Mouse (Mus musculus) hindbrain, embryonic 16.5 days (tissue): ENCODE measurements around the gene Gm11937. TPM values are rescaled to one million over a fixed set of nuclear protein-coding genes. Genes with fewer than 3 reads are reported as not detected.
"Not testable (repeated sequence)": the region's sequence is repeated elsewhere in the genome, so short reads cannot be mapped to it uniquely, and the experiment has no call there.

Experiments
- ATAC-seq: fragments of 200-750 bp; cut with Nextera tagmentation; 2 replicates; pipeline ENCODE4 v1.8.0; 2017; ENCODE audit warnings: moderate TSS enrichment, moderate library complexity
- H3K27ac ChIP-seq: fragments of 300-500 bp; sonication (generic); 2 replicates; pipeline ENCODE4 v1.5.1; 2014; ENCODE audit warnings: low read depth, mild to moderate bottlenecking, control low read depth, low read length, moderate library complexity
- H3K27me3 ChIP-seq: fragments of 300-500 bp; sonication (generic); replicated peaks from 2 replicates; pipeline ENCODE4 v1.6.1; 2014; ENCODE audit warnings: low read length; ENCODE audit not compliant: control insufficient read depth, insufficient read depth
- H3K36me3 ChIP-seq: fragments of 300-500 bp; sonication (generic); 2 replicates; pipeline ENCODE4 v1.6.1; 2014; ENCODE audit warnings: mild to moderate bottlenecking, low read length, moderate library complexity, mixed read lengths; ENCODE audit not compliant: control insufficient read depth, insufficient read depth
- H3K4me1 ChIP-seq: fragments of 300-500 bp; sonication (generic); 2 replicates; pipeline ENCODE4 v1.6.1; 2014; ENCODE audit warnings: low read depth, low read length; ENCODE audit not compliant: control insufficient read depth, insufficient read depth
- H3K4me2 ChIP-seq: fragments of 300-500 bp; sonication (generic); 2 replicates; pipeline ENCODE4 v1.6.1; 2014; ENCODE audit warnings: mild to moderate bottlenecking, low read length, control low read depth, moderate library complexity
- H3K4me3 ChIP-seq: fragments of 300-500 bp; sonication (generic); 2 replicates; pipeline ENCODE4 v1.5.1; 2014; ENCODE audit warnings: mild to moderate bottlenecking, low read length, control low read depth, moderate library complexity
- H3K9ac ChIP-seq: fragments of 300-500 bp; sonication (generic); 2 replicates; pipeline ENCODE4 v1.6.1; 2014; ENCODE audit warnings: low read depth, mild to moderate bottlenecking, control low read depth, low read length, moderate library complexity
- H3K9me3 ChIP-seq: fragments of 300-500 bp; sonication (generic); 2 replicates; pipeline ENCODE4 v1.6.1; 2014; ENCODE audit warnings: mild to moderate bottlenecking, low read length, moderate library complexity; ENCODE audit not compliant: control insufficient read depth
- WGBS: fragments of 180-500 bp; shearing (Covaris S2); extraction: QIAGEN DNeasy Blood & Tissue Kit; methylation state at CpG from one replicate; pipeline ENCODE4 v1.1.7; 2014; 5-methylcytosine and 5-hydroxymethylcytosine counted together
- polyA plus RNA-seq: library from polyadenylated mRNA; unstranded; fragments of >200 nt; fragmentation: Nextera tagmentation; extraction: Ambion mirVana; gene quantifications from 2 replicates; pipeline ENCODE4 v1.2.1, GENCODE M21; 2015

The Gm11937 gene
- polyA plus RNA-seq = not detected in 2 replicates

DNA sequence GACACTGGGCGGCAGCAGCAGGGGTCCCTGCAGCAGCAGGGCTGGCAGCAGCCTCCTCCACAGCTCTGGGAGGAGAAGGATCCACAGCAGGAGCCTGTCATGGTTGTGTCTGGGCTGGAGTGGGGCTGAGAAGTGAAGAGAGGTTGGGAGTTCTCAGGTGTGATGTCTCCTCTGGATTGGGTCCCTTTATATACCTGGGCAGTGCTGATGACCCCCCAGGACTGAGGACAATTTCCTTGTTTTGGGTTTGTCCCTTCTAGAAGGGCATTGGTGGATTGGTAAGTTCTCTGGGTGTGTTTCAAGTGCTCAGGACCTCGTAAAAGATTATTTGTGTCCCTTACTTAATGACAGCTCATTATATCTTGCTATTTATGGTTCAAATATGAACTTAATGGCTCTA, at the start of gene Gm11937:
Gene Gm11937 (minus strand): TSS at position 101 of the 400 bp plus-strand sequence.
- not testable (repeated sequence) for H3K4me1 ChIP-seq, H3K4me3 ChIP-seq, H3K4me2 ChIP-seq, ATAC-seq, H3K27me3 ChIP-seq, H3K9ac ChIP-seq, H3K27ac ChIP-seq, H3K9me3 ChIP-seq, H3K36me3 ChIP-seq
- WGBS = 85% methylated on average over 1 of the region's 2 CpGs

DNA sequence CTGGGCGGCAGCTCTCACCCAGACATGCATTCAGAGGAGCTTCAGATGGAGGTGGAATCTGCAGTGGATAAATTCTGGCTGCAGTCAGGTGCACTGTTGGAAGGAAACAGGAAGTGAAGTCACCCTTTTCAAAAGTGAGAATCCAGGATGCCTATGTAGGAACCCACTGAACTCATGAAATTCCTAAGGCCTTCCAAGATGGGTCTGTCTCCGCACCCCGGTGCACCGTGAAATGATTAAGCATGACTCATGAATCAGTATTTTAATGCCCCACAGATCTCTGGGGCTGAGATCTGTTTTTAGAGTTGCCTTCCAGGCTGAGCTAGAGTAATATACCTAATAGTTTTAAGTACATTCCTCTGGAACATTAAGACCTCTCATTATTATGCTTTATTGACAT, 49.3 kb upstream of the Gm11937 start:
- Histone ChIP-seq H3K9ac (no peak overlapping the region), H3K4me2 (no peak overlapping the region), H3K27me3 (no peaks in the 10 kb centered on the region), H3K4me3 (no peak overlapping the region), H3K4me1 (no peaks in the 10 kb centered on the region), H3K27ac (no peak overlapping the region), H3K9me3 (no peaks in the 10 kb centered on the region), H3K36me3 (no peaks in the 10 kb centered on the region)
- ATAC-seq = no peak
- WGBS = 96% methylated on average over 4 of the region's 4 CpGs

DNA sequence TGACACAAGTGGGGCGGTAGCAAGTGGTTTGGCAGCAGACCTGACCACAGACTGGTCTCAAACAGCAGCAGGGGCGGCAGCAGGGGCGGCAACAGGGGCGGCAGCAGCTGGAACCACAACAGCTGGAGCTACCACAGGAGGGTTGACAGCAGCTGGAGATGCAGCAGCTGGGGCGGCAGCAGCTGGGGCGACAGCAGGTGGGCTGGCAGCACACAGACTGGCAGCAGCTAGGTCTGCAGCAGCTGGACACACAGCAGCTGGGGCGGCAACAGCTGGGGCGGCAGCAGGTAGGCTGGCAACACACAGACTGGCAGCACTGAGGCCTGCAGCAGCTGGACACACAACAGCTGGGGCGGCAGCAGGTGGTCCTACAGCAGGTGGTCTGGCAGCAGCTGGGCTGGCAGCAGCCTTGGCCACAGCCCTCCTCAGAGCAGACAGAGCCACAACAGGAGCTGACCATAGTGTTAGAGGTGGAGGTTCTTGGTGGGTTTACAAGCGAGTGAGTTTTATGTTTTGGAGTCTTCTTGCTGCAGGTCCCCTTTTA, 48.5 kb upstream of the Gm11937 start, which contains the start of gene Gm11563:
Gene Gm11563 (minus strand): TSS at position 494 of the 544 bp plus-strand sequence.
- WGBS = 72% methylated on average over 10 of the region's 10 CpGs
- not testable (repeated sequence) for H3K4me2 ChIP-seq

DNA sequence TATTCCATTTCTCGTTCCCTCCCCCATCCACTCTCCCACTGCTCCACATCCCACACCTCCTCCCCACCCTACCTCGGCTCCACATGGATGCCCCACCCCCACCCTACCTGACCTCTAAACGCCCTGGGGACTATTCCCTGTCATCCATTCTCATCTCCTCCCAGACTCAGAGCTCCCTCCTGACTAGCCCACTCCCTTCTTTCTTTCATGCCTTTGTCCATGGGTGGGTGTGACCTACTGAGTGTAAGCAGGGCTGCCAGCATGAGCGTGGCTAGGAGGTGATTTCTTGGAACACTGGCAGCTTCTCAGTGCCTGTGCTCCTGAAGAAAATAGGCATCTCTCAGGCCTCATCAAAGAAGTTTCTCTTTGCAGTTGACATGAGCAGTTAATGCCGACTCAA, 47.1 kb upstream of the Gm11937 start:
- 46% methylated on average over 5 of the region's 5 CpGs for WGBS
- no peaks in the 10 kb centered on the region for H3K9me3 ChIP-seq
- no peak overlapping the region for H3K27ac ChIP-seq
- no peak overlapping the region for H3K4me2 ChIP-seq
- H3K4me1 ChIP-seq = no peaks in the 10 kb centered on the region
- no peak for ATAC-seq
- no peaks in the 10 kb centered on the region for H3K36me3 ChIP-seq
- no peaks in the 10 kb centered on the region for H3K27me3 ChIP-seq
- H3K4me3 ChIP-seq = no peak overlapping the region
- no peak overlapping the region for H3K9ac ChIP-seq

More for the DNA sequence above, 48.5 kb upstream of the Gm11937 start, which contains the start of gene Gm11563:
- not testable (repeated sequence) for H3K9ac ChIP-seq, ATAC-seq, H3K4me3 ChIP-seq, H3K36me3 ChIP-seq, H3K9me3 ChIP-seq, H3K27ac ChIP-seq, H3K27me3 ChIP-seq, H3K4me1 ChIP-seq

DNA sequence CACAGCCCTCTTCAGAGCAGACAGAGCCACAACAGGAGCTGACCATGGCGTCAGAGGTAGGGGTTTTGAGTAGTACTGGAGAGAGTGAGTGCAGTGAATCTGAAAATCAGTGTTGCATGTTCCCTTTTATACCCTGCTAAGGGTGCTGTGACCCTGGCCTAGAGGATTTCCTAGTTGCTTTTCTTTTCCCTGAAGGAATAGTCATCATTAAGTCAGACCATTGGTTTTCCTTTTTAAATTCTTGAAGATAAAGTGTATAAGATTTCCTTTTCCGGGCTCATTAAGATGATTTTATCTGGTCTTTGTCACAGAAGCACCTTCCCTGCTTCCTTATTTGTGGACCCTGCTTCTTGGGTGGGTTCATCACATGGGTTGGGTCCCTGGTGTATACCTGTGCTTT, 40.1 kb upstream of the Gm11937 start, which contains the start of gene Gm11555:
Gene Gm11555 (minus strand): TSS at position 101 of the 400 bp plus-strand sequence.
- Histone ChIP-seq H3K4me3 (no peak within 1 kb of the TSS), H3K27me3 (no peaks in the 10 kb centered on the region), H3K36me3 (no peaks in the 10 kb centered on the region), H3K27ac (no peak within 1 kb of the TSS), H3K4me1 (no peaks in the 10 kb centered on the region), H3K9me3 (no peaks in the 10 kb centered on the region), H3K4me2 (no peak within 1 kb of the TSS), H3K9ac (no peak within 1 kb of the TSS)
- no peak for ATAC-seq
- 77% methylated on average over 2 of the region's 2 CpGs for WGBS

DNA sequence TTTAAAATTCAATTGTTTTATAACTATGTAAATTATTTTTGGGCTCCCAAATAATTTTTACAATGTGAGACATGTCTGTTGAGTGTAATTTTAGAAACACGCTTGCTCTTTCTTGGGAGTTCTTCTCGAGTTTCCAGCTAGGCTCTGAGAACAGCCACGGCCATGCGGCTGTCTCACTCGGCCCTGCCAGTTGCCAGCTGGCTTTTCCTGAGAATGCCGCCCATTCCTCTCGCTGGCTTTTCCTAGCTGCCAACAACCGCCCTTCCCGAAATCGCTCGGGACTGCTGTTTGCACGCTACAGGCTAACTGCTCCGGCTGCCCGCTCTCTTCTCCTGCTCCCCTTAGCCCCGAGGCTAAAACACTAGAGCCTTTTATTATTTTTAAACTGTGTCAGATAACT, 36.5 kb upstream of the Gm11937 start:
- no peak overlapping the region for H3K27ac ChIP-seq
- no peaks in the 10 kb centered on the region for H3K27me3 ChIP-seq
- H3K4me3 ChIP-seq = no peak overlapping the region
- WGBS = 85% methylated on average over 15 of the region's 15 CpGs
- H3K9ac ChIP-seq = no peak overlapping the region
- no peaks in the 10 kb centered on the region for H3K36me3 ChIP-seq
- no peaks in the 10 kb centered on the region for H3K4me1 ChIP-seq
- no peak for ATAC-seq
- H3K4me2 ChIP-seq = no peak overlapping the region
- H3K9me3 ChIP-seq = no peaks in the 10 kb centered on the region

DNA sequence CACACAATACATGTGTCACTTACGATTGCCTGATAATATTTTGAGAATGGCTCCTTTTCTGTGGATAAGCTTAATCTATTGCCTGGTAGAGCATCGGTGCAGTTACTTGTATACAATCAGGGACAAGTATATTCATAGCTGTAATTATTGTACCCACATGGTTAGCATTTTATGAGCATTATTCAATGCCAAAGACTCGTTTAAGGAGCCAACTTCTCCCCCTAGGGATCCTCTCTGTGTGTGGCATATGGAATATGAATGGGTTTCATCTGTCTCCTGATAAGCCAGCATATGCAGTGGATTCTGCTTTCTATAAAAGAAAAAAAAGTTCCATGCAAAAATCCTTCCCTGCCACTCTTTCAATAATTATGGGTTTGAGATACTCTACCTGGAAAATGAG, 34.4 kb upstream of the Gm11937 start:
- Histone ChIP-seq H3K4me2 (no peak overlapping the region), H3K27ac (no peak overlapping the region), H3K4me1 (no peaks in the 10 kb centered on the region), H3K27me3 (no peaks in the 10 kb centered on the region), H3K4me3 (no peak overlapping the region), H3K9me3 (no peaks in the 10 kb centered on the region), H3K9ac (no peak overlapping the region), H3K36me3 (no peaks in the 10 kb centered on the region)
- no peak for ATAC-seq
- WGBS = 51% methylated on average over 3 of the region's 3 CpGs

DNA sequence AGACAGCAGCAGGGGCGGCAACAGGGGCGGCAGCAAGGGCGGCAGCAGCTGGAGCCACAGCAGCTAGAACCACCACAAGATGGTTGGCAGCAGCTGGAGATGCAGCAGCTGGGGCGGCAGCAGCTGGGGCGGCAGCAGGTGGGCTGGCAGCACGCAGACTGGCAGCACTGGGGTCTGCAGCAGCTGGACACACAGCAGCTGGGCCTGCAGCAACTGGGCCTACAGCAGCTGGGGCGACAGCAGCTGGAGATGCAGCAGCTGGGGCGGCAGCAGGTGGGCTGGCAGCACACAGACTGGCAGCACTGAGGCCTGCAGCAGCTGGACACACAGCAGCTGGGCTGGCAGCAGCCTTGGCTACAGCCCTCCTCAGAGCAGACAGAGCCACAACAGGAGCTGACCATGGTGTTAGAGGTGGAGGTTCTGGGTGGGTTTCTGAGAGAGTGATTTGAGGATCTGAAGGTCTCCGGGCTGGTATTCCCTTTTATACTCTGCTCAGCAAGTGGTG, 33.7 kb upstream of the Gm11937 start, which contains the start of gene Krtap4-7:
Gene Krtap4-7 (minus strand): TSS at position 455 of the 505 bp plus-strand sequence.
- H3K27ac ChIP-seq, H3K36me3 ChIP-seq, H3K4me1 ChIP-seq, H3K4me2 ChIP-seq, H3K27me3 ChIP-seq, H3K9me3 ChIP-seq, H3K9ac ChIP-seq, H3K4me3 ChIP-seq, ATAC-seq: not testable (repeated sequence)
- WGBS = 85% methylated on average over 6 of the region's 9 CpGs

DNA sequence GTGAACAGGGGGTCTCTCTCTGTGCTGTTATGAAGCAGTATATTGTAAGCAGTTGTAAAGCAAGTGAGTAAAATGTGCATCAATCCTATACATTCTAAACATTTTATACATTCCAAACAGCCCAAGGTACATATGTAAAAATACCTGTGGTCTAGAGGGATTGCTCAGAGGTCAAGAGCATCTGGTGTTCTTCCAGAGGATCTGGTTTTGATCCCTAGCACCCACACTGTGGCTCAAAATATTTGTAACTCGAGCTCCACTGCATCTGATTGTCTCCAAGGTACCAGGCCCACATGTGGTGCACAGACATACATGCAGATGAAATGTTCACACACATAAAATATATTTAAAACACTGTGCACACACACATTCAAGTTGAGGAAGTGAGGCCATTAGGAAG, 30.9 kb upstream of the Gm11937 start:
- no peaks in the 10 kb centered on the region for H3K36me3 ChIP-seq
- no peaks in the 10 kb centered on the region for H3K9me3 ChIP-seq
- H3K27me3 ChIP-seq = no peaks in the 10 kb centered on the region
- no peak overlapping the region for H3K4me2 ChIP-seq
- 69% methylated on average over 1 of the region's 1 CpGs for WGBS
- no peak overlapping the region for H3K9ac ChIP-seq
- H3K27ac ChIP-seq = no peak overlapping the region
- no peaks in the 10 kb centered on the region for H3K4me1 ChIP-seq
- no peak overlapping the region for H3K4me3 ChIP-seq
- ATAC-seq = no peak
